15 mouse cellular contexts compared by ENCODE assay signal in the genomic region with DNA sequence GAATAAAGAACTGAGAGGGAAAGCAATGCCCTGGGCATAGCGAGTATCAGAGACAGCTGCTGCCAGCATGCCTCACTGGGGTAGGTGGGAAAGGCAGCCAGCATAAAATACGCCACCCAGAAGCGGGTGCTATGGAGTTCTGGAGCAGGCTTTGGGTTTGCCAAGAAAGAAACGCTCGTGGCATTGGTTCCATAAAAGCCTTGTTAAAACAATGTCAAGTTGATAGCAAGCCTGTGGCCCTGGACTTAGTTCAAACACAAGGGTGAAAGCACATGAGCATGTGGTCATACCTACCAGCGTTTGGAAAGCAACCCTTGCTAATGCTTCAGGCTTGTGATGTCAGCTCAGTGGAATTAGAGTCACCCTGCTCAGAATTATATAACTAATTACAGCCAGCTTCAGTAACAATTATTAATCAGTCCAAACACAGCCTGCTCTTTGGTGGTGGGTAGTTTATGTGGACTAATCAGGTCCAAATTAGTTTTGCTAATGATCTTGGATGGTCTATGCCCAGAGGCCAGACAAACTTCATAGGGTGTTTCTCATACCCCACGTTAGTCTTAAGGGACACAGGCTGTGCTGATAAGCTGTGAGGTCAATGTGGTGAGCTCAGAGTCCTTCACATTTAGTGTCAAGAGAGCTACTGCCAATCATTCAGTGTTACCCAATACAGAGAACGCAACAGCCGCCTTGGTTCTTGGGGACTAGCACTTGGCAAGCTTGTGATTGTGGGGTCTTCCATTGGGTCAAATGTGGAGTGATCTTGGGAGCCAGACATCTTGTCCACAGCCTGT. TPM values are rescaled to one million over a fixed set of nuclear protein-coding genes. Genes with fewer than 3 reads are reported as not detected.
A peak's percentile ranks its signal among the peaks of the same experiment; 100 is the strongest.
DNase-seq lines count a peak whose midpoint lies in the region; ATAC-seq and TF ChIP-seq lines count a peak whose summit lies in the region.
"Had no signal": no experiment of that assay in that cellular context is flagged by ENCODE, and none has a peak within 500 bp of the region (broad histone marks: within the 10 kb centered on the region; RNA-seq: fewer than 3 reads in every experiment).

No protein-coding gene starts in this region.

- ATAC-seq in embryonic facial prominence, embryonic 14.5 days (ENCODE audit: low read depth) = 0 out of 2 replicates have a peak, but pooled peaks have one; percentile 16
- ATAC-seq in forebrain, embryonic 16.5 days = peak; percentile 83
- ATAC-seq: intestine, postnatal 0 days; midbrain, embryonic 16.5 days had no signal

- H3K9ac ChIP-seq in embryonic facial prominence, embryonic 14.5 days (ENCODE audit: low read depth, low read length) = no peak overlapping the region
- H3K9ac ChIP-seq in forebrain, embryonic 16.5 days (replicated peaks; ENCODE audit: low read depth, low read length) = no peak overlapping the region
- H3K9ac ChIP-seq: embryonic facial prominence, embryonic 13.5 days; neural tube, embryonic 13.5 days had no signal

- H3K9me3 ChIP-seq in embryonic facial prominence, embryonic 14.5 days (ENCODE audit: control insufficient read depth, low read length) = no peaks in the 10 kb centered on the region
- no peaks in the 10 kb centered on the region for H3K9me3 ChIP-seq in embryonic facial prominence, embryonic 10.5 days
- H3K9me3 ChIP-seq in forebrain, embryonic 16.5 days (ENCODE audit: control insufficient read depth, low read length) = no peaks in the 10 kb centered on the region
- H3K9me3 ChIP-seq: embryonic facial prominence, embryonic 13.5 days; hindbrain, embryonic 10.5 days; neural tube, embryonic 13.5 days had no signal

- H3K27me3 ChIP-seq in embryonic facial prominence, embryonic 14.5 days (replicated peaks; ENCODE audit: control insufficient read depth, insufficient read depth, low read length) = no peaks in the 10 kb centered on the region
- no peaks in the 10 kb centered on the region for H3K27me3 ChIP-seq in embryonic facial prominence, embryonic 10.5 days (replicated peaks; ENCODE audit: low read depth, poor library complexity, severe bottlenecking)
- H3K27me3 ChIP-seq in forebrain, embryonic 16.5 days (replicated peaks; ENCODE audit: control insufficient read depth, insufficient read depth, low read length) = no peaks in the 10 kb centered on the region
- no peaks in the 10 kb centered on the region for H3K27me3 ChIP-seq in thymus, adult 2 months (ENCODE audit: control insufficient read depth, insufficient read depth, low read length)
- H3K27me3 ChIP-seq: embryonic facial prominence, embryonic 13.5 days; neural tube, embryonic 13.5 days had no signal

- WGBS in embryonic facial prominence, embryonic 14.5 days = 75% methylated on average over 9 of the region's 9 CpGs
- WGBS in embryonic facial prominence, embryonic 10.5 days = 87% methylated on average over 9 of the region's 9 CpGs
- 59% methylated on average over 9 of the region's 9 CpGs for WGBS in forebrain, embryonic 16.5 days
- whole genome bisulfite sequencing in thymus, adult 2 months = 89% methylated on average over 9 of the region's 9 CpGs

- no peak for TF ChIP-seq POLR2A in thymus, adult 2 months (IDR thresholded peaks at IDR 0.05; ENCODE audit: control insufficient read depth, extremely low read depth, insufficient read depth, low read length, poor library complexity)

- DNase-seq in embryonic facial prominence, embryonic 14.5 days (ENCODE audit: low spot score) = peak; percentile 53
- DNase-seq in embryonic facial prominence, embryonic 10.5 days (ENCODE audit: low spot score) = no peak
- DNase-seq in layer of hippocampus, adult 2 months (ENCODE audit: low spot score in 2 of 2) = peak in 1 of 2 experiments; percentile 28
- DNase-seq in layer of hippocampus, adult 9-11 months = no peak
- peak; percentile 41 to 56 for DNase-seq in heart, postnatal 36 days
- no peak for DNase-seq in thymus, adult 2 months
- no peak for DNase-seq in spleen, postnatal 10 days (ENCODE audit: low spot score in 2 of 2)
- DNase-seq: cerebellum, postnatal 25 days; lung, adult 2 months had no signal

- no peaks in the 10 kb centered on the region for H3K36me3 ChIP-seq in embryonic facial prominence, embryonic 14.5 days (ENCODE audit: control insufficient read depth, insufficient read depth, low read length)
- no peaks in the 10 kb centered on the region for H3K36me3 ChIP-seq in embryonic facial prominence, embryonic 10.5 days (replicated peaks)
- no peaks in the 10 kb centered on the region for H3K36me3 ChIP-seq in forebrain, embryonic 16.5 days (ENCODE audit: control insufficient read depth, insufficient read depth)
- H3K36me3 ChIP-seq in thymus, adult 2 months (ENCODE audit: control insufficient read depth, insufficient read depth, low read length) = no peaks in the 10 kb centered on the region
- H3K36me3 ChIP-seq: embryonic facial prominence, embryonic 13.5 days; hindbrain, embryonic 10.5 days; neural tube, embryonic 13.5 days had no signal

- TF ChIP-seq CTCF in layer of hippocampus, adult 2 months (conservative IDR thresholded peaks at IDR 0.05) = no peak
- TF ChIP-seq CTCF in thymus, adult 2 months (IDR thresholded peaks at IDR 0.05; ENCODE audit: borderline replicate concordance, control insufficient read depth, extremely low read depth, insufficient read depth, low read length, poor library complexity) = no peak

- H3K4me3 ChIP-seq in embryonic facial prominence, embryonic 14.5 days (ENCODE audit: low read depth, low read length) = no peak overlapping the region
- H3K4me3 ChIP-seq in embryonic facial prominence, embryonic 10.5 days = no peak overlapping the region
- H3K4me3 ChIP-seq in layer of hippocampus, adult 2 months = no peak overlapping the region
- H3K4me3 ChIP-seq in forebrain, embryonic 16.5 days (replicated peaks; ENCODE audit: low read length) = no peak overlapping the region
- no peak overlapping the region for H3K4me3 ChIP-seq in thymus, adult 2 months (ENCODE audit: control insufficient read depth, insufficient read depth, low read length)
- H3K4me3 ChIP-seq: embryonic facial prominence, embryonic 13.5 days; hindbrain, embryonic 10.5 days; neural tube, embryonic 13.5 days had no signal

- no peak overlapping the region for H3K4me2 ChIP-seq in embryonic facial prominence, embryonic 14.5 days (ENCODE audit: low read depth, low read length)
- H3K4me2 ChIP-seq in forebrain, embryonic 16.5 days (ENCODE audit: low read length) = no peak overlapping the region
- H3K4me2 ChIP-seq: embryonic facial prominence, embryonic 13.5 days; neural tube, embryonic 13.5 days had no signal

- intact Hi-C loops in heart, postnatal 36 days (cut with DNase I) = no loop called here

- H3K27ac ChIP-seq in embryonic facial prominence, embryonic 14.5 days (replicated peaks; ENCODE audit: low read depth, low read length) = no peak overlapping the region
- H3K27ac ChIP-seq in embryonic facial prominence, embryonic 10.5 days (replicated peaks) = no peak overlapping the region
- H3K27ac ChIP-seq in layer of hippocampus, adult 2 months = peak overlapping the region; percentile 21; the same call in 1 of the 2 replicates
- H3K27ac ChIP-seq in forebrain, embryonic 16.5 days (ENCODE audit: low read length) = no peak overlapping the region
- H3K27ac ChIP-seq in thymus, adult 2 months (ENCODE audit: control insufficient read depth, insufficient read depth, low read length) = no peak overlapping the region
- H3K27ac ChIP-seq: embryonic facial prominence, embryonic 13.5 days; hindbrain, embryonic 10.5 days; neural tube, embryonic 13.5 days had no signal

- peaks cover 22% of the 10 kb centered on the region for H3K4me1 ChIP-seq in embryonic facial prominence, embryonic 14.5 days (ENCODE audit: control insufficient read depth, insufficient read depth, low read length)
- peaks cover 27% of the 10 kb centered on the region for H3K4me1 ChIP-seq in embryonic facial prominence, embryonic 10.5 days
- H3K4me1 ChIP-seq in forebrain, embryonic 16.5 days (replicated peaks; ENCODE audit: control insufficient read depth, insufficient read depth, low read length) = peaks cover 2% of the 10 kb centered on the region; the same call in 1 of the 2 replicates
- H3K4me1 ChIP-seq in thymus, adult 2 months (replicated peaks; ENCODE audit: control insufficient read depth, insufficient read depth, low read length) = no peaks in the 10 kb centered on the region

RNA-seq across cellular contexts. Expression of a gene that starts 34.5 kb away (rescaled TPM):
- polyA plus RNA-seq in embryonic facial prominence, embryonic 14.5 days (2014; fragmentation: Nextera tagmentation; extraction: Ambion mirVana) = 27.0 and 32.2 TPM in 2 replicates
- polyA plus RNA-seq in embryonic facial prominence, embryonic 10.5 days (2016; fragmentation: Nextera tagmentation; extraction: Ambion mirVana) = 20.0 and 22.4 TPM in 2 replicates
- 10 to 100 TPM; 13.7 to 17.8 TPM for total RNA-seq in layer of hippocampus, adult 2 months (2021)
- 20.3 and 26.1 TPM in 2 replicates for polyA plus RNA-seq in forebrain, embryonic 16.5 days (2015; fragmentation: Nextera tagmentation; extraction: Ambion mirVana)
- 10 to 100 TPM; 56.4 to 92.5 TPM for total RNA-seq in heart, postnatal 36 days (2021)
- polyA plus RNA-seq in thymus, adult 2 months (2012; rRNA removed) = 17.1 and 24.7 TPM in 2 replicates

Comparison
In these comparisons a context has a peak if more than half of its experiments do, and no peak if none do; other contexts are left out.
1. DNase-seq: peak in embryonic facial prominence, embryonic 14.5 days (single experiment) and heart, postnatal 36 days (2 of 2); none in embryonic facial prominence, embryonic 10.5 days (single experiment), layer of hippocampus, adult 9-11 months (single experiment), thymus, adult 2 months (single experiment) and spleen, postnatal 10 days (0 of 2).